In genomic region chr3:85833627-85834026, GRCm38 (mm10) we compare ENCODE assay signal across 20 mouse cellular contexts. TPM values are rescaled to one million over a fixed set of nuclear protein-coding genes. Genes with fewer than 3 reads are reported as not detected.
DNase-seq lines count a peak whose midpoint lies in the region; ATAC-seq and TF ChIP-seq lines count a peak whose summit lies in the region.
"Had no signal": no experiment of that assay in that cellular context is flagged by ENCODE, and none has a peak within 500 bp of the region (broad histone marks: within the 10 kb centered on the region; RNA-seq: fewer than 3 reads in every experiment).

No protein-coding gene starts in this region.

- H3K27me3 ChIP-seq in Patski (no peaks in the 10 kb centered on the region), myocyte (ENCODE audit: control insufficient read depth, insufficient read depth, insufficient read length) (no peaks in the 10 kb centered on the region)
- H3K27me3 ChIP-seq in forebrain, embryonic 14.5 days (replicated peaks; ENCODE audit: control insufficient read depth, insufficient read depth, low read length) = no peaks in the 10 kb centered on the region
- H3K27me3 ChIP-seq: embryonic facial prominence, embryonic 12.5 days; forebrain, embryonic 13.5 days had no signal

- H3K4me3 ChIP-seq in gastrocnemius, adult 2 months = no peak overlapping the region
- H3K4me3 ChIP-seq in myocyte = no peak overlapping the region
- H3K4me3 ChIP-seq in forebrain, embryonic 14.5 days (ENCODE audit: low read depth, low read length) = no peak overlapping the region
- H3K4me3 ChIP-seq: embryonic facial prominence, embryonic 10.5 days; embryonic facial prominence, embryonic 12.5 days; forebrain, embryonic 13.5 days had no signal

- in situ Hi-C loops in Patski (cut with MboI; ENCODE audit: low pct_unique_long_range_greater_than_20kb) = no loop called here

- ATAC-seq in Patski = no peak
- ATAC-seq in forebrain, embryonic 14.5 days = no peak
- ATAC-seq: activated CD4-positive, CD25-positive, alpha-beta regulatory T cell, adult 4 months; forebrain, embryonic 13.5 days; forebrain, embryonic 16.5 days had no signal

- H3K9me3 ChIP-seq in forebrain, embryonic 14.5 days (replicated peaks; ENCODE audit: control insufficient read depth, low read length) = no peaks in the 10 kb centered on the region
- H3K9me3 ChIP-seq: embryonic facial prominence, embryonic 10.5 days; embryonic facial prominence, embryonic 12.5 days; forebrain, embryonic 13.5 days had no signal

- WGBS in forebrain, embryonic 14.5 days = 82% methylated on average over 1 of the region's 1 CpGs

- no peaks in the 10 kb centered on the region for H3K36me3 ChIP-seq in myocyte (ENCODE audit: control insufficient read depth, insufficient read depth)
- H3K36me3 ChIP-seq in forebrain, embryonic 14.5 days (ENCODE audit: control insufficient read depth, insufficient read depth, low read length) = no peaks in the 10 kb centered on the region
- H3K36me3 ChIP-seq: embryonic facial prominence, embryonic 10.5 days; embryonic facial prominence, embryonic 12.5 days had no signal

- POLR2A ChIA-PET in Patski (lab: Charles Lee) = interaction anchor here (0.6 to 1.1 kb wide), 2 partner anchors 57 to 823 kb away, joined by 3 to 5 read pairs; no protein-coding TSS in a partner anchor

- H3K79me2 ChIP-seq in myocyte (ENCODE audit: control insufficient read depth, insufficient read depth) = peaks cover 11% of the 10 kb centered on the region

- DNase-seq in gastrocnemius, adult 2 months = no peak
- no peak for DNase-seq in gastrocnemius, postnatal 25 days
- DNase-seq in Patski (ENCODE audit: low read depth, low spot score) = no peak
- DNase-seq in layer of hippocampus, adult 18-20 months (ENCODE audit: low spot score in 2 of 2) = no peak
- DNase-seq in forebrain, embryonic 14.5 days (ENCODE audit: low spot score) = no peak
- DNase-seq: adrenal gland, adult 8-10 months; adrenal gland, postnatal 14 days; adrenal gland, postnatal 36 days; cerebellum, adult 11-12 months; cerebellum, adult 2 months; cerebellum, adult 9-10 months; cerebellum, postnatal 10 days; cerebellum, postnatal 25 days had no signal

- no peak overlapping the region for H3ac ChIP-seq in myocyte (ENCODE audit: control insufficient read depth, insufficient read length)

- no peak overlapping the region for H3K9ac ChIP-seq in forebrain, embryonic 14.5 days (ENCODE audit: low read length)
- H3K9ac ChIP-seq: embryonic facial prominence, embryonic 12.5 days; forebrain, embryonic 13.5 days had no signal

- no peaks in the 10 kb centered on the region for H3K4me1 ChIP-seq in forebrain, embryonic 14.5 days (ENCODE audit: control insufficient read depth, insufficient read depth, low read length)
- H3K4me1 ChIP-seq: embryonic facial prominence, embryonic 12.5 days; forebrain, embryonic 13.5 days had no signal

- CTCF ChIA-PET in Patski (lab: Charles Lee) = interaction anchor here (0.9 to 1.5 kb wide), 5 partner anchors 12 to 140 kb away, joined by 3 to 5 read pairs (median 3); no protein-coding TSS in a partner anchor

- peak; percentile 42; the same call in 1 of the 2 replicates for TF ChIP-seq CTCF in gastrocnemius, adult 2 months (IDR thresholded peaks at IDR 0.05)
- TF ChIP-seq CTCF in Patski (IDR thresholded peaks at IDR 0.05) = peak; percentile 22

- intact Hi-C loops in gastrocnemius, adult 2 months (cut with DNase I) = no loop called here

- peak overlapping the region; percentile 74 for H3K27ac ChIP-seq in gastrocnemius, adult 2 months
- no peak overlapping the region for H3K27ac ChIP-seq in forebrain, embryonic 14.5 days (ENCODE audit: low read depth, low read length)
- H3K27ac ChIP-seq: embryonic facial prominence, embryonic 10.5 days; embryonic facial prominence, embryonic 12.5 days; forebrain, embryonic 13.5 days had no signal

- H3K4me2 ChIP-seq in myocyte (ENCODE audit: low read depth) = no peak overlapping the region
- H3K4me2 ChIP-seq in forebrain, embryonic 14.5 days (ENCODE audit: low read length) = no peak overlapping the region
- H3K4me2 ChIP-seq: embryonic facial prominence, embryonic 12.5 days; forebrain, embryonic 13.5 days had no signal

- TF ChIP-seq POLR2A in myocyte (IDR thresholded peaks at IDR 0.05; ENCODE audit: insufficient read length, low read depth) = no peak

TF ChIP-seq in myocyte, 11 proteins besides CTCF, POLR2A, EP300 and RAD21:
- TF ChIP-seq MYOG (IDR thresholded peaks at IDR 0.05; ENCODE audit: control insufficient read depth in 1 of 3, insufficient read depth in 1 of 3, insufficient read length in 2 of 3, low read depth in 2 of 3) (peak in 2 of 3 experiments; percentile 60 to 71), TCF3 (IDR thresholded peaks at IDR 0.05; ENCODE audit: insufficient read length, low read depth) (no peak), CEBPB (IDR thresholded peaks at IDR 0.05; ENCODE audit: insufficient read depth, poor library complexity, severe bottlenecking) (no peak), MAX (IDR thresholded peaks at IDR 0.05; ENCODE audit: low read depth) (no peak), MYOD1 (IDR thresholded peaks at IDR 0.05; ENCODE audit: control insufficient read depth in 1 of 3, insufficient read length in 2 of 3, low read depth in 2 of 3) (peak in 2 of 3 experiments; percentile 8 to 83), REST (IDR thresholded peaks at IDR 0.05; ENCODE audit: insufficient read depth, insufficient read length) (no peak), TCF12 (IDR thresholded peaks at IDR 0.05; ENCODE audit: insufficient read depth, poor library complexity, severe bottlenecking) (no peak), SRF (IDR thresholded peaks at IDR 0.05; ENCODE audit: control insufficient read depth, insufficient read length, low read depth) (no peak), USF1 (IDR thresholded peaks at IDR 0.05; ENCODE audit: low read depth) (peak; percentile 46), E2F4 (IDR thresholded peaks at IDR 0.05; ENCODE audit: insufficient read depth) (no peak), POLR2AphosphoS2 (IDR thresholded peaks at IDR 0.05; ENCODE audit: insufficient read length, low read depth) (no peak)

RNA-seq across cellular contexts. Expression of gene Fam160a1, which starts 16.5 kb away (rescaled TPM):
- 10 to 100 TPM; 54.3 to 56.8 TPM for total RNA-seq in gastrocnemius, adult 2 months (2021)
- 10 to 100 TPM; 55.2 to 56.6 TPM for total RNA-seq in gastrocnemius, postnatal 25 days (2021)
- polyA plus RNA-seq in Patski (2021) (22.4 TPM), myocyte (2012; fragmentation: generic; extraction: Trizol) (13.2 TPM)
- 10 to 100 TPM; 10.1 to 10.5 TPM for total RNA-seq in layer of hippocampus, adult 18-20 months (2021)
- 0.51 and 0.99 TPM in 2 replicates for polyA plus RNA-seq in forebrain, embryonic 14.5 days (2014; fragmentation: Nextera tagmentation; extraction: Ambion mirVana)
- total RNA-seq: MEL had no signal

RNA-seq across cellular contexts. Expression of gene Glt28d2, which starts 53.7 kb away (rescaled TPM):
- 1 to 10 TPM; 8.0 to 9.4 TPM for total RNA-seq in gastrocnemius, adult 2 months (2021)
- 1 to 10 TPM; 5.5 to 6.7 TPM for total RNA-seq in gastrocnemius, postnatal 25 days (2021)
- polyA plus RNA-seq in Patski (2021) (3.6 TPM), myocyte (2012; fragmentation: generic; extraction: Trizol) (1.4 TPM)
- total RNA-seq in layer of hippocampus, adult 18-20 months (2021) = under 1 TPM; 0.17 to 0.23 TPM
- 0.57 and 0.72 TPM in 2 replicates for polyA plus RNA-seq in forebrain, embryonic 14.5 days (2014; fragmentation: Nextera tagmentation; extraction: Ambion mirVana)
- total RNA-seq: MEL had no signal

RNA-seq across cellular contexts. Expression of gene Gm37240, which starts 53.7 kb away (rescaled TPM):
- total RNA-seq in gastrocnemius, adult 2 months (2021) = 10 to 100 TPM; 34.5 to 37.4 TPM
- 10 to 100 TPM; 35.3 to 39.6 TPM for total RNA-seq in gastrocnemius, postnatal 25 days (2021)
- 10.8 TPM for polyA plus RNA-seq in Patski (2021)
- polyA plus RNA-seq in myocyte (2012; fragmentation: generic; extraction: Trizol) = 8.7 TPM
- total RNA-seq in layer of hippocampus, adult 18-20 months (2021) = 1 to 10 TPM; 1.3 to 1.9 TPM
- polyA plus RNA-seq in forebrain, embryonic 14.5 days (2014; fragmentation: Nextera tagmentation; extraction: Ambion mirVana) = 1.1 and 1.3 TPM in 2 replicates
- total RNA-seq: MEL had no signal

Comparison
In these comparisons a context has a peak if more than half of its experiments do, and no peak if none do; other contexts are left out.
1. RNA of gene Fam160a1, which starts 16.5 kb away (total RNA-seq): 54.3 to 56.8 TPM in gastrocnemius, adult 2 months and 55.2 to 56.6 TPM in gastrocnemius, postnatal 25 days; 10.1 to 10.5 TPM in layer of hippocampus, adult 18-20 months; every median in the first group is over 4 times any median in the second.
2. RNA of gene Glt28d2, which starts 53.7 kb away (total RNA-seq): 8.0 to 9.4 TPM in gastrocnemius, adult 2 months and 5.5 to 6.7 TPM in gastrocnemius, postnatal 25 days; 0.17 to 0.23 TPM in layer of hippocampus, adult 18-20 months; every median in the first group is over 4 times any median in the second.
3. RNA of gene Gm37240, which starts 53.7 kb away (total RNA-seq): 35.3 to 39.6 TPM in gastrocnemius, postnatal 25 days and 34.5 to 37.4 TPM in gastrocnemius, adult 2 months; 1.3 to 1.9 TPM in layer of hippocampus, adult 18-20 months; every median in the first group is over 10 times any median in the second.